Mouse (Mus musculus): Measurements from ENCODE around the gene Mylk. TPM values are rescaled to one million over a fixed set of nuclear protein-coding genes. Genes with fewer than 3 reads are reported as not detected.
A peak's percentile ranks its signal among the peaks of the same experiment; 100 is the strongest.
"Not testable (repeated sequence)": the region's sequence is repeated elsewhere in the genome, so short reads cannot be mapped to it uniquely, and the experiment has no call there.

Mylk gene
- polyA plus RNA-seq, 1 experiment from 2014 or later, result 562 TPM

- H3K9ac ChIP-seq (ENCODE audit: low read depth, low read length), result no peak overlapping the region
- TF ChIP-seq CTCF (IDR thresholded peaks at IDR 0.05; ENCODE audit: low read depth), result no peak
- no peak for ATAC-seq
- H3K4me2 ChIP-seq (replicated peaks; ENCODE audit: low read depth), result no peak overlapping the region
- no peak overlapping the region for H3K27ac ChIP-seq (ENCODE audit: low read depth, low read length)
- WGBS, result 56% methylated on average over 11 of the region's 11 CpGs
- H3K27me3 ChIP-seq (replicated peaks; ENCODE audit: control insufficient read depth, insufficient read depth, low read length), result no peaks in the 10 kb centered on the region
- no peaks in the 10 kb centered on the region for H3K4me1 ChIP-seq (replicated peaks; ENCODE audit: control insufficient read depth, insufficient read depth, low read length)
- H3K36me3 ChIP-seq (ENCODE audit: control insufficient read depth, insufficient read depth), result no peaks in the 10 kb centered on the region
- no peaks in the 10 kb centered on the region for H3K9me3 ChIP-seq (ENCODE audit: control insufficient read depth)
- H3K4me3 ChIP-seq (ENCODE audit: low read depth, low read length), result no peak overlapping the region
Observed at GRCm38 (mm10) chr16:34804286-34805010, 59.4 kb downstream of the Mylk start.

DNA sequence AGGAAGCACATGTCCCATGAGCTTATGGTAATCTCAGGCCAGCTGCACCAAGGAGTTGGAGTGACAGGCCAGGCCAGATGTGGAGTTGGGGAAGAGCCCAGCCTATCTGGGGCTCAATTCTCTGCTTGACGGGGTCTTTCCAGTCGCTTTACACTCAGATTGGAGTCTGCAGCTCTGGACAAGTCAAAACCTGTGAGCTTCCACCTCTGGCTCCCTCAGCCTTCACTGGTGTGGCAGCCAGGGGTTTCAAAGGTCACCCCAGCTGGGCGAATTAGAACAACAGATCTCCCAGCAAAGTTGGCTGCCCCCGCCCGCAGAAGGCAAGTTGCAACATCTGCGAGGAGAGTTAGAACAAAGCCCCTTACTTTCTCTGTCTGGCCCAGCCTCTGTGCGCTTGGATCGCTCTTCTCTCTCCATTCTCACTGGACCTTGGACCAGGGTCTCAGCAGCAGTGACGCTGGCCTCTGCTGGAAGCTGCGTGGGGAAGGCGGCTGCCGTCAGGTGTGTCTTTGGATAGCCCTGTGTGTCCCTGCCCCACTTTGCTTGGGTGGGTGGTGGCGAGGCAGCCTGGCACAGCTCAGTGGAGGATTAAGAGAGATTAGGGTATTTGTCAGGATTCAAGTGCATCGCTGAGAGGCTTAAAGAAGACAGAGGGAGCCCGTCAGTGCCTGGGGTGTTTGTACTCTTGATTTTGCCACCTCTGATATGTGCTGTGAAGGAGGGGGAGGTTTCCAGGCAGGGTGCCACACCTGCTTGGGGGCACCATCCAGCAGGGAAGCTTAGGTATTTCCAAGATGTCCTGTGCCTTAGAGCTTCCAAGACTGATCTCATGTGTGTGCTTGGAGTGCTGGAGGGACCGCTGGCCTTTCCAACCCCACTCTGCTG, 62.1 kb downstream of the Mylk start:
- Histone ChIP-seq H3K4me3 (ENCODE audit: low read depth, low read length) (no peak overlapping the region), H3K4me2 (replicated peaks; ENCODE audit: low read depth) (peak overlapping the region; percentile 35)

DNA sequence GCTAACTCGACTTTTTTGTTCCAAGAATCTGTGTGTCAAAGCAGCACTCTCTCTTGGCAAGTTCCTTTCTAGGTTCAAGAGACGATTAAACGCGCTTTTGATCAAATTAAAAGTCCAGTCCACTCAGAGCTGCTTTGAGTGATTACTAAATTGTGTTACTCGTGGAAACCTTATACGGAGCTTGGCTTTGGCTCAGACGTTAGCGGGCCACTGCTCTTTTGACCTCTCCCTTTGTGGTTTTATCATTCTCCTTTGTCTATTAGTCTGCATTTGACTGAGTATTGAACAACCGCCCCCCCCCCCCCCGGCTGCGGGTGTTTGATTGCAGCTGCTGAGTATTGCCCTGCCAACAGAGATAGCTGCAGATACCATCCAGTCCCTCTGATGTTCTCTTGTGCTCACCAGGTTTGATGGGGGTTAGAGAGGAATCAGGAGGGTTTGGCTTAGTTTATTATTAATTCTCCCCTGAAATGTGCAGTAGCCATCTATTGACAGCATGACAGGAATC, 62.8 kb downstream of the Mylk start:
- WGBS, result 31% methylated on average over 11 of the region's 11 CpGs
- H3K4me2 ChIP-seq (replicated peaks; ENCODE audit: low read depth), result peak overlapping the region; percentile 35; the same call in 1 of the 2 replicates

More for the DNA sequence above, 62.1 kb downstream of the Mylk start:
- no peak for TF ChIP-seq CTCF (IDR thresholded peaks at IDR 0.05; ENCODE audit: low read depth)
- Histone ChIP-seq H3K9ac (ENCODE audit: low read depth, low read length) (no peak overlapping the region), H3K9me3 (ENCODE audit: control insufficient read depth) (no peaks in the 10 kb centered on the region), H3K27me3 (replicated peaks; ENCODE audit: control insufficient read depth, insufficient read depth, low read length) (no peaks in the 10 kb centered on the region), H3K36me3 (ENCODE audit: control insufficient read depth, insufficient read depth) (no peaks in the 10 kb centered on the region), H3K27ac (ENCODE audit: low read depth, low read length) (no peak overlapping the region), H3K4me1 (replicated peaks; ENCODE audit: control insufficient read depth, insufficient read depth, low read length) (no peaks in the 10 kb centered on the region)
- WGBS, result 28% methylated on average over 16 of the region's 16 CpGs
- ATAC-seq, result peak; percentile 47; the same call in 1 of the 2 replicates

DNA sequence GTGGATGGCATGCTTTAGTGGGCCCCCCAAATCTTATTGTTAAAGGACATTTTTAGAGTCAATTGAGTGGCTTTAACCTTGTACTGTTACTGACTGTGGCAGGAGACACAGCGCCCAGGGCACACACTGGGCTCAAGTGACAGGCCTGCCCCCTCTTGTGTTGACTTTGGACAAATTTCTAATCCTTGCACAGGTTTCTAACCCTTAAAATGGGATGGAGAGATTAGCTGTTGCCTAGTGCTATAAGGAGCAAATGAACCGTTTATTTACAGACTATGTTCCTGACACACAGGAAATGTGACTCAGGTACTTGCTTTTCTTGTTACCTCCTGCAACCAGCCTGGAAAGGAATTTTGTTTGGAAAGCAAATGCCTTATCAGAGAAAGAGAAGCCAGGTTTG, 67.2 kb downstream of the Mylk start:
- Histone ChIP-seq H3K4me2 (replicated peaks; ENCODE audit: low read depth) (no peak overlapping the region), H3K27ac (ENCODE audit: low read depth, low read length) (no peak overlapping the region), H3K9me3 (ENCODE audit: control insufficient read depth) (no peaks in the 10 kb centered on the region), H3K4me1 (replicated peaks; ENCODE audit: control insufficient read depth, insufficient read depth, low read length) (no peaks in the 10 kb centered on the region), H3K9ac (ENCODE audit: low read depth, low read length) (no peak overlapping the region), H3K27me3 (replicated peaks; ENCODE audit: control insufficient read depth, insufficient read depth, low read length) (no peaks in the 10 kb centered on the region), H3K4me3 (ENCODE audit: low read depth, low read length) (no peak overlapping the region), H3K36me3 (ENCODE audit: control insufficient read depth, insufficient read depth) (no peaks in the 10 kb centered on the region)
- TF ChIP-seq CTCF (IDR thresholded peaks at IDR 0.05; ENCODE audit: low read depth), result no peak
- ATAC-seq, result no peak
- 40% methylated on average over 2 of the region's 2 CpGs for WGBS

More for the DNA sequence above, 62.8 kb downstream of the Mylk start:
- TF ChIP-seq CTCF (IDR thresholded peaks at IDR 0.05; ENCODE audit: low read depth), result no peak
- Histone ChIP-seq H3K9ac (ENCODE audit: low read depth, low read length) (no peak overlapping the region), H3K4me1 (replicated peaks; ENCODE audit: control insufficient read depth, insufficient read depth, low read length) (no peaks in the 10 kb centered on the region), H3K4me3 (ENCODE audit: low read depth, low read length) (no peak overlapping the region), H3K27ac (ENCODE audit: low read depth, low read length) (no peak overlapping the region), H3K27me3 (replicated peaks; ENCODE audit: control insufficient read depth, insufficient read depth, low read length) (no peaks in the 10 kb centered on the region), H3K36me3 (ENCODE audit: control insufficient read depth, insufficient read depth) (no peaks in the 10 kb centered on the region), H3K9me3 (ENCODE audit: control insufficient read depth) (no peaks in the 10 kb centered on the region)
- no peak for ATAC-seq

DNA sequence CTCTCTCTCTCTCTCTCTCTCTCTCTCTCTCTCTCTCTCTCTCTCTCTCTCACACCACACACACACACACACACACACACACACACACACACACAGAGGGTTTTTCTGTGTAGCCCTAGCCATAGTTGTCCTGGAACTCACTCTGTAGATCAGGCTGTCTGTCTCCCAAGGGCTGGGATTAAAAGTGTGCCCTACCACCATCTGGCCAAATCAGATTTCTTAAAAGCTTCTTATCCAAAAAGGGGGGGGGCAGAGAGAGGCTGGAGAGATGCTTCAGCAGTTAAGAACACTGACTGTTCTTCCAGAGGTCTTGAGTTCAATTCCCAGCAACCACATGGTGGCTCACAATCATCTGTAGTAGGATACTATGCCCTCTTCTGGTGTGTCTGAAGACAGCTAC, 68.2 kb downstream of the Mylk start:
- H3K36me3 ChIP-seq (ENCODE audit: control insufficient read depth, insufficient read depth); H3K4me3 ChIP-seq (ENCODE audit: low read depth, low read length); H3K27ac ChIP-seq (ENCODE audit: low read depth, low read length); H3K4me1 ChIP-seq (replicated peaks; ENCODE audit: control insufficient read depth, insufficient read depth, low read length); H3K27me3 ChIP-seq (replicated peaks; ENCODE audit: control insufficient read depth, insufficient read depth, low read length); H3K9me3 ChIP-seq (ENCODE audit: control insufficient read depth); ATAC-seq; H3K9ac ChIP-seq (ENCODE audit: low read depth, low read length); H3K4me2 ChIP-seq (replicated peaks; ENCODE audit: low read depth): not testable (repeated sequence)

GRCm38 (mm10) chr16:34813570-34813969, 68.6 kb downstream of the Mylk start:
- H3K27me3 ChIP-seq (replicated peaks; ENCODE audit: control insufficient read depth, insufficient read depth, low read length), result no peaks in the 10 kb centered on the region
- H3K4me2 ChIP-seq (replicated peaks; ENCODE audit: low read depth), result no peak overlapping the region
- H3K9me3 ChIP-seq (ENCODE audit: control insufficient read depth), result no peaks in the 10 kb centered on the region
- no peak overlapping the region for H3K27ac ChIP-seq (ENCODE audit: low read depth, low read length)
- no peak for ATAC-seq
- no peaks in the 10 kb centered on the region for H3K36me3 ChIP-seq (ENCODE audit: control insufficient read depth, insufficient read depth)
- WGBS, result 78% methylated on average over 3 of the region's 3 CpGs
- no peak for TF ChIP-seq CTCF (IDR thresholded peaks at IDR 0.05; ENCODE audit: low read depth)
- no peaks in the 10 kb centered on the region for H3K4me1 ChIP-seq (replicated peaks; ENCODE audit: control insufficient read depth, insufficient read depth, low read length)
- H3K9ac ChIP-seq (ENCODE audit: low read depth, low read length), result no peak overlapping the region
- H3K4me3 ChIP-seq (ENCODE audit: low read depth, low read length), result no peak overlapping the region

All from intestine, postnatal 0 days (tissue).